Mouse (Mus musculus) ES-Bruce4 (cell line): Measurements from ENCODE around the gene Cmpk1.

Source experiments
- CTCF ChIP-seq: IDR thresholded peaks from one replicate; pipeline ENCODE4 v1.8.1; 2011; ENCODE audit warnings: low read depth, low read length
- EP300 ChIP-seq: IDR thresholded peaks from 2 replicates; pipeline ENCODE4 v1.6.1; 2011; ENCODE audit warnings: low read depth, low read length; ENCODE audit not compliant: insufficient read depth
- POLR2A ChIP-seq: IDR thresholded peaks from one replicate; pipeline ENCODE4 v1.8.1; 2011; ENCODE audit warnings: low read length; ENCODE audit not compliant: insufficient read depth

- TF ChIP-seq EP300 (no peak), CTCF (no peak), POLR2A (no peak)
Measured at GRCm38 (mm10) chr4:114945021-114945420, 42.0 kb downstream of the Cmpk1 start.
